Mouse (Mus musculus): Measurements from ENCODE around the gene Taz.

The Taz gene

DNA sequence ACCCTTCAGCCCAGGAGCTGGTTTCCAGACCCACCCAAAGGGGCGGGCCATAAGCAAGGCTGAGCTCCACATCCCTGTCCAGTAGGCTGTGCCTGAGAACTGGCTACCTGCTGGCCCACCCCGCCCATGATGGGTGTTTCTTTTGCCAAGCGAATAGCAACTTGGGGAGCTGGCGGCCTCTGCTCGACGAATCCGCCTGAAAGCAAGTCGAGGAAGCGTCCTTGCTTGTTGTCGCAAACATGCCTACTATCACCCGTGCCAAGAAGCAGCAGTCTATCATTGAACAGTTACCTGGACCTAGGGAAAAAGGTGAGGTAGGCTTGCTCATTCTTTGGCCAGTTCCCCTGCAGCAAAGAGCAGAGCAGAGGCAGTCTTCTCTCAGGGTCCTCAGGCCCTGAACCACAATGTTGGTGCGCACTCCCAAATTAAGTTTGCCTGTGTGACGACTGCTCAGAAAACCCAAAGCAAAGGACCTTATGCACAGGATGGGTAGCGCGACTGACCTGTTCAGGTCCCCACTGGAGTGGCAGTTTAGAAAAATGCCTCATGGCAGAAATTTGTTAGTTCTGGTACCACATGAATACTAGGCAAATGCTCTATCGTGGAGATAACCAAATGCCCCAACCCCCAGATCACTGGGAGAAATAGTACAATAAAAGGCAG lies at the start of gene Taz, which contains the start of gene Dnase1l1:
Gene Taz (plus strand): TSS at position 181 of the 663 bp plus-strand sequence.
Gene Dnase1l1 (minus strand): TSS at position 606 of the 663 bp plus-strand sequence.
- DNase-seq (ENCODE audit: low spot score in 2 of 2) = peak; percentile 87 to 88

DNA sequence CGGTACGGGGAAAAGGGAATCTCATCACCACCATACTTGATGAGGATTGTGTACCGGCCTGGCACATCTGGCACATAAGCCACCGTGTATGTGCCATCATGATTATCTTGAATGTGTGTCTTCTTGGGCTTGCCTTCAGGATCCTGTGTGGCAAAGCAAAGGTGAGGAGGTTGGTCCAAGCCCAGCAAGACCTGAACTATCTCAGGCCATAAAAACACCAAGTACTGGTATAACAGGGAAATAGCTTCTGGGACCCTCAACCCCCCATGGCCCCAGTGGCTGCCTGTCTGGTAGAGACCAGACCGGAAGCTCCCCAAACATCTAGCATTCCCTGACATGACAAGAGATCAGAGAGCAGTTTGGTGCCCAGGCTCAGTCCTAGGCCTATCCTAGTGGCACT lies 48.5 kb upstream of the Taz start:
- no peak for DNase-seq (ENCODE audit: low spot score in 2 of 2)

DNA sequence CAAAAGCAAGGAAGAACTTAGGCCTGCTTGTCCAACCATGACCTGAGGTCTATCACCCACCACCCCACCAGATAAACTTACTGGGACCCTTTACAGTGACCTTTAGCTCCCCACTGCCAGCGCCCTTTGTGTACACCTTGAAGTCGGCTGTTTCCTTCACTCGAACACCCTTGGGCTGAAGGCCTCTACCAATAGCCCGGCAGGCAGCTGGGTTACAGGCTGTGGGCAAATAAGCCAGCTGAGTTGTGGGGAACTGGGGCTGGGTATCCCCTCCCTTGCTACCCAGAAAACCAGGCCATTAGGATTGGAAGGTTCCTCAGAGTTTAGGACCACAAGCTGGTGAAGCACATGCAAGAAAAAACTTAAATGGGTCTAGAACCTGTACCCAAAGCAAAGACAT lies 41.4 kb upstream of the Taz start:
- no peak for DNase-seq (ENCODE audit: low spot score in 2 of 2)

DNA sequence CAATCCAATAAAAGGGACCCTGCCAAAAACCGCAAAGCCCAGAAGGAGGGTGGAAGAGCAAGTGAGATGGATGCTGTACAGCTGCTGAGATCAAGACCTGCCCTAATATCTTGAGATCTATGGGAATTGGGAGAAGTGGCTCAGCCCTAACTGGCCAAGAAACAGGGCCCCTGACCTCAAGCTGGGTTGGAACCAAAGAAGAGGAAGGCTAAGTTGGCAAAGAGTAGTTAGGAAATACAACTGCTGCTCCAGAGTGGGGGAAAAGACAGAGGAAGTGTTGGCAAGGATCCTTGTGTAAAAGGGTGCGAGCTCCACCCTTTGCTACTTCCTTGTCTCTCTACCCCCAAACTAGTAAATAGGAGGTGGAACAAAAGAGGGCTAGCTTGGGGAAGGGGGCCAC lies 38.3 kb upstream of the Taz start:
- DNase-seq (ENCODE audit: low spot score in 2 of 2) = peak; percentile 17 to 58

DNA sequence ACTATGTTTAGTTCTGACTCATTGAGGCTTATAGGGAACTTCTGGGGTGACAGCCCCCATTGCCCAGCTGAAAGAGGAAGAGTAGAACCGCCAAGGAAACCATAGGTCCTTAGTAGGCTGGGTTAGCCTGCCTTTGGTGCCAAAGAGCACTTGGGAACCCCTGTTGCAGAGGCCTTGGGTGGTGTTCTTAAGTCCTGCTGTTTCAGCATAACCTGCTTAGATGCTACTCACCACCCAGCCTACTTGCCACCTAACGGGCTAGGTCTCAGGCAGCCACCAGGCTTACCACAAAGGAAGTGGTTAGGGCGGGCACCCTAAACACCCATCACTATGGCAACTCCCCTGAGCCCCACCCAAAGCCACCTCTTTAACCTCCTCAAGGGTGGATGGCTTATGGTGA lies 37.9 kb upstream of the Taz start:
- DNase-seq (ENCODE audit: low spot score in 2 of 2) = peak; percentile 28 to 56

DNA sequence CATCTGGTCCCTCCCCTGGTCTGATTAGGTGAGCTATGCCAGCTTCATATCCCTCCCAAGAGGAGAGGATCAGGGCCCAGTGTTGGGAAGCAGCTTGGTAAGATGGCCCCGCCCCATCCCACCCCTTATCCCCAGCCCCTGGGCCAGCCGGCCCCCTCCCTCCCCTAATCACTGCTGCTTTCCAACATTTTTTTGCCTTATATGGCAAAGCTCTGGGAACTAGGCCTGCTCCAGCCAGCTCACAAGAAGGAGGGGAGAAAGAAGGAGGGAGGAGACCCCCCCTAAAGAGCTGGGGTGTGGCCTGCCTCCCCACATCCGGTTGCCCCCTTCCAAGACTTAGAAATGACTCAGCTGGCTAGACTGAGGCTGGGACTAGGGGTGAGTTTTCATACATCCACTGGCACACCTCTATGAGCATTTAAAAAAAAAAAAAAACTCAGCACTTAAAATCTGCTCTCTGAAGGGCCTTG lies 37.1 kb upstream of the Taz start:
- peak; percentile 77 to 80 for DNase-seq (ENCODE audit: low spot score in 2 of 2)

DNA sequence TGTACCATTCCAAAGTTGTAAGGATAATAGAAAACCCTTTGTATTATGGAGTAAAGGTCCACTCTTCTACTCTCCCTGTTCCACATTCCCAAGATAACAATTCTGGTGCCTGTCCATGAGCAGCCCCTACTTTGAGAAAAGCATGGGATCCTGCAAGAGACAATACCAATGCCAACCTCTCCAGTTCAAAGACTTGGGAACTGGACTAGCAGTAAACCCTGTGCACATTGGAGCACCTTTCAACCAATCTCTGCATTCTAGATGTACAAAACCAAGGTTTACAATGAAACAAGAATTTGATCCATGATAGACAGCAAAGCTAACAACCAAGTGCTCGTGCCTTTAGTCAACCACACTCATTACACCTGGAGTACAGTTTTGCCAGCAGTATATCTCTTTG lies 36.6 kb upstream of the Taz start:
- DNase-seq (ENCODE audit: low spot score in 2 of 2) = no peak

DNA sequence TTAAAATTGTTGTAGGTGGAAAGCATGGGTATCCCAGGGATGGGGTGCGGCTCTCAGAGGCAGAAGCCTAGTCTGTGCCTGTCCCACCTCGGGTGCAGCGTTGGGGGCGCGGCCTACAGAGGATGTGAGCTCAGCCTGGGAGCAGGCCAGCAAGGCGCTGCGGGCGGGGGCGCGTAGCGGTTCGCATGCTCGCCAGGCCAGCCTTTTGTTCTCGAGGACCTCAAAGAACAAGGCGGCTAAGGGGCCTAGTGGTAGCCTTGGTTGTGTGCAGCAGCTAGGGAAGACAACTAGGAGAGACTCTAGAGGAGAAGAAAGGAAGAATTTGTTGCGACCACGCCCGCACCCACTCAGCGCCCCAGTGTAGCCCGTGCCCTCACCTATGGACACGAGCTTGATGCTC lies 36.0 kb upstream of the Taz start:
- peak; percentile 84 to 85 for DNase-seq (ENCODE audit: low spot score in 2 of 2)

DNA sequence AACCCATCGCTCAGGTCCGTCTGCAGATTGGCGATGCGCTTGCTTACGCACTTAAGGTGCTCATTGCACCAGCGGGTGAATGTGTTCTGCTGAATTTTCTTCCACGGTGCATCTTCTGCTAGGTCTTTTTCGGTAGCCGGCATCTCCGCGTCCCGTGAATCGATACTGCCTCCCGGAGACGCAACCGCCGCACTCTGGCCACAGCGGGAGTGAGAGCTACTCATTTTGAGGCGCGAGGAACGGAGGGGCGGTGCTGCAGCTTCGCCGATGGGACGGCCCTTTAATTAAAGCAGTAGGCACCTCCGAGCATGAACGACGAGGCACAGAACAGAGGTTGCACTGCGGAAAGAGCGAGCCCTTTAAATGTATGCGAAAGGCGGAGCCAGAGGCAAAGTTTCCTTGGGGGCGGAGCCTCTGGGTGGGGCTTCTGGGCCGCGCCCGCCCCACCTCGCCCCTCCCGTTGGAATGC lies 35.5 kb upstream of the Taz start:
- peak; percentile 90 to 92 for DNase-seq (ENCODE audit: low spot score in 2 of 2)

DNA sequence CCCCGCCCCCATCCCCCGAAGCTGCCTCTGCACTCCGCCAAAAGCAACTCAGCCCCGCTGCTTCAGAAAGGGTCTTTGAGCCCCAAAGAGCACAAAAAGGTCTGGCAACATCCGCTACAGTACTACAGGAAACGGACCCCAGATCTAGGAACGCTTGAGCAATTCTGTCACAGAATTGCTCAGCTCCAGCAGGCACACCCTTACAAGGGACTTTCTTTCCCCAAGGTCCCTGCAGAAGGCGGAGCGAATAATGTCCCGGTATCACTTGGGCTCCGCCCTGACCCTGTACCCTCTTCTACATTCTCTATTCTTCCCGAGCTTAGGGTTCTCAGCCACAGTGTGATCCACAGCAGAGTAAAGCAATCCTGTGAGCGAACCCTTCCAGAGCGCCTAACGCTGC lies 35.0 kb upstream of the Taz start:
- peak in 1 of 2 experiments; percentile 58 for DNase-seq (ENCODE audit: low spot score in 2 of 2)

DNA sequence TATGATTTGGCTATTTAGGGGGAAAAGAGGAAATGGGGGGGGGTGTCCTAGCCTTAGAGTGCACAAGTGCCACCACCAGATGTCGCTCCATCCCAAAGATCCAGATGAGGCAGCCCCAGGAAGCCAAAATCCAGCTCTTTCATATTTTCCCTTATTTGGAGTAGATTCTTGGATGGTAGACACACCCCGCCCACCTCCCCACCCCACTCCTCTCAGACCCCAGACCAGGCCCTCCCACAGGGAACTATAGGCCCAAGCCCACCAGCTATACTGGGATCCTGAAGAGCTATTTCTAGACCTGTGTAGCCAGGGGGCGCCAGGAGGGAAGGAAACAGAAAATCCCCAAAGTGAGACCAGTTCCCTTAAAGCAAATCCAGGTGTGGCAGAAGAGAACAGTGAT lies 33.1 kb upstream of the Taz start:
- DNase-seq (ENCODE audit: low spot score in 2 of 2) = peak; percentile 52 to 63

DNA sequence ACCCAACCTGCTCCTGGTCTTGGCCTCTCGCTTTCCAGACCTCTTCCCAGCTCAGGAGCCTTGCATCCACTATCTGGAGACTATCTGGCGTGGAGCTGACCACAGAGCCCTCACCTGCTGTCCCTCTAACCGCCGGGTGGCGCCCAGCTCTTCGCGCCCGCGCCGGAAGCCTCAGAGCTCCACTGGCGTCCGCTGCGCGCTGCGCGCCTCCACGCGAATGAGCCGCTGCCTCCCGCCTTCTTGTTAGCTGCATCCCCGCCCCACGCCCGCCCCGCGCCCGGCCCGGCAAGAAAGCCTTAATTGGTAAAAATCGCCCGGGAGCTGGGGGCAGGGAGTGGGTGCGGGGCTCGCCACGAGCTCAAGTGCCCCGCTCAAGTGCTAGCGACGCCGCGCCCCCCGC lies 32.1 kb upstream of the Taz start, which contains the start of gene Flna:
Gene Flna (minus strand): TSS at position 206 of the 400 bp plus-strand sequence.
- peak; percentile 61 to 63 for DNase-seq (ENCODE audit: low spot score in 2 of 2)

DNA sequence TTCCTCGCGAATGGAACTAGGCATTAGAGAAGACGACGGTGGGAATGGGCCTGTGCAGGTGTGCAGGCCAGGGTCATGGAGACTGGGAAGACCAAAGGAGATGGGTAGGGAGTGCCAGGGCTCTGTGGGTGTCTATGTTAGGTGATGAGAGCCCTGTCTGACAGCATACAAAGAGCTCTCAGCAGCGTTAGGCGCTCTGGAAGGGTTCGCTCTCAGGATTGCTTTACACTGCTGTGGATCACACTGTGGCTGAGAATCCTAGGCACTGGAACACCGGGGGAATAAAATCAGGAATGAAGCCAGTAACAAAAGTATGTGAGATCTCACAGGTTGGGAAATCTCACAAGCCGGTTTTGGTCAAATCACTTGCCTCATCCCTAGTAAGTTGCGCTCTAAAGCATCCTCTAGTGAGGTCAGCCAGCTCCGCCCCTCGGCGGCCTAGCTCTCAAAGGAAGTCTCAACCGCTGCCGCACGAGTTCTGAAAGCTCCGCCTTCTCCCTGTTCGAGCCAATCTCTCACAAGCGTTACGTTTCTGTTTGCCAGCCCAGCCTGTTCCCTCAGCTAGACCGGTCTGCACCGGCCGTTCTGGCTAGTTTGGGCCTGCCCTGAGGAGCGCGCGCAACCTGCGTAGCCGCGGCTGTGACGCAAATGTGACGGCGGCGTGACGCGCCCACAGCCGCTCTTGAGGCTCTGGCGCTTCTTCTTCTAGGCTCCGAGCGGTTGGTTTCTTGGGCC lies 27.4 kb upstream of the Taz start, which contains the start of gene Emd:
Gene Emd (plus strand): TSS at position 535 of the 735 bp plus-strand sequence.
- peak; percentile 93 to 95 for DNase-seq (ENCODE audit: low spot score in 2 of 2)

DNA sequence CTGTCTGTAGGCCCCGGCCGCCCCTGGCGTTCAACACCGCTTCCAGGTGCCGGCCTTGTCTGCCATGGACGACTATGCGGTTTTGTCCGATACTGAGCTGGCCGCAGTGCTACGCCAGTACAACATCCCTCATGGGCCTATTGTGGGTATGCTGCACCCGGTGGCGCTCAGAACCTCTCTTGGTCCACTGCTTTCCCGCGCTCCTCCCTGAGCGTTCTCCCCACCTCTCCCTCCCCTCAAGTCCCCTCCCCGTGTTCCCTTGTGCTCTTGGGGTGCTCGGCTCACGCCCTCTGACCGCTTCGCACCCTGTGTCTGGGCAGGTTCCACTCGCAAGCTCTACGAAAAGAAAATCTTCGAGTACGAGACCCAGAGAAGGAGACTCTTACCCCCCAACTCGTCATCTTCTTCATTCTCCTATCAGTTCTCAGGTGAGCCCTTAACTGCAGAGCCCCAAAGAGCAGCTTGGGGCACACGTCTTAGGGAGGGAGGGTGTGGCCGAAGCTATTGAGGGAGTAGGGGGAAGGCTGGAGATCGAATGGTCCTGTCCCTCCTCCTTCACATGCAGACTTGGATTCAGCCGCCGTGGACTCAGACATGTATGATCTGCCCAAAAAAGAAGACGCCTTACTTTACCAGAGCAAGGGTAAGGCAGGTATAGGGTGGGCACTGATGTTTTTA lies 26.7 kb upstream of the Taz start:
- no peak for DNase-seq (ENCODE audit: low spot score in 2 of 2)

DNA sequence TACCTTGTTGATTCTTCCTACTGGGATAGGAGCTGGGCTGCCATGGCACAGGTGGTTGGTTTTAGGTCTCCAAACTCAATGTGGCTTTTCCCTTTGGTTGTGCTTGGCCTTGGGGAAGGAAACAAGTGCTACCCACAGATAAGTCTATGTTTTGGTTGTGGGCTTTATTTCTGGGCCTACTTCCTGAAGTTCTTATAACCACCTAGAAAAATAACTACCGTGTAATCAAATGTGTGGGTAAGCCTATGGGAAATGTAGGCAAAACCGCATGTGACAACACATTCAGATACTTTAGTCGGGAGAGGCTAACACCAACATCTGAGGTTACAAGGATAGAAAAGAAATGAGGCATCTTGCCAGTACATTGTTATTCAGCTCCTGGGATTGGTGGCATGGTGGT lies 24.0 kb upstream of the Taz start:
- no peak for DNase-seq (ENCODE audit: low spot score in 2 of 2)

DNA sequence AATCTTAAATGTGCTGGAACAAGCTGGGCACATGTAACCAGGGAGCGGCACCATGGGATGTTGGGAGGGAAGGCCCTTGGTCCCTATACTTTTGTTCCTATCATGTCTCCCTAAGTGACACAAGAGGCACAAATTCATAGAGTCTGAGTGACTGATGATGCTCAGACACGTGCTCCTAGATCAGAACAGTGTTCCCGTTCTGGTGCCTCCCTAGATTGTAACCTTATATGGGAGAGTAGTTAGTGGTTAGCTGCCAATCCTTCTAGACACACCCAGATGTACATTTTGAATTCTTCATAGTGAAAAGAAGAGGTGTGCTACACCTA lies 12.0 kb upstream of the Taz start:
- DNase-seq (ENCODE audit: low spot score in 2 of 2) = no peak

DNA sequence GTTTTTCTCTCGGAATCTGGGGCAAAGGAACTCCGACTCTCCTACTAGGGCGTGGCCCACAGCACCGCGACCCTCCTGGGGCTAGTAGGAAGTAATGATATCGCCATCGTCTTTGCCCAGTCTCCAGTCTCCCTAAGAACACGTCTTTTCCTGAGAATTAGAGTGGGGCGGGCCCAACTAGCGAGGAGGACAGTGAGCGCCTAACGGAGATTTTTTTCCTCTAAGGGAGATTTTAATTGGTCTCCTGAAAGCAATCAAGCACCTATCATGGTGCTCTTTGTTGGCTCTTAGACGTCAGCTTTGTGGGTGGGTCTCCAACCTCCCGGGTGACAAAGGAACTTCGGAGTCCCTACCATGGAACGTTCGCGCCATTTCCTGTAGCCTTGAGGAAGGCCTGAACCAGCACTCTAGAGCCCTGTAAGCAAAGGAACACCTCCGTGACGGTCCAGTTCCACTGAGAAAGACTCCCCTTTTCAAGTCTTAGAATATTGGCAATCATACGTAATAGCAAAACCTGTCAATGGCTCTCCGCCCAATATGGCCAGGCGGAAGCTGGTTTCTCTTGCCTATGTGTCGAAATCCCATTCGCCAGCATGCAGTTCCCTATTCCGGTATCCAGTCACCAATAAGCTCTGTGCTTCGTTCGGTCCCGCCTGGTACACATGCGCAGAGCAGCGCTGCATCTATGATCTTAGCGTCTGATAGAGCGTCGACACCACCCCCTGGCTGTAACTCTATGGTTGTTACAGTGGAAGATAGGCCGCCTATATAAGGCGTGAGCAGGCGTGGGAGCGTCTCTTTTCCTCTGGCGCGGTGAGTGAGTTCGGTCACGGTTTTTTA lies 11.4 kb upstream of the Taz start, which contains the start of gene Rpl10:
Gene Rpl10 (plus strand): TSS at position 751 of the 840 bp plus-strand sequence.
- DNase-seq (ENCODE audit: low spot score in 2 of 2) = peak; percentile 93 to 95

DNA sequence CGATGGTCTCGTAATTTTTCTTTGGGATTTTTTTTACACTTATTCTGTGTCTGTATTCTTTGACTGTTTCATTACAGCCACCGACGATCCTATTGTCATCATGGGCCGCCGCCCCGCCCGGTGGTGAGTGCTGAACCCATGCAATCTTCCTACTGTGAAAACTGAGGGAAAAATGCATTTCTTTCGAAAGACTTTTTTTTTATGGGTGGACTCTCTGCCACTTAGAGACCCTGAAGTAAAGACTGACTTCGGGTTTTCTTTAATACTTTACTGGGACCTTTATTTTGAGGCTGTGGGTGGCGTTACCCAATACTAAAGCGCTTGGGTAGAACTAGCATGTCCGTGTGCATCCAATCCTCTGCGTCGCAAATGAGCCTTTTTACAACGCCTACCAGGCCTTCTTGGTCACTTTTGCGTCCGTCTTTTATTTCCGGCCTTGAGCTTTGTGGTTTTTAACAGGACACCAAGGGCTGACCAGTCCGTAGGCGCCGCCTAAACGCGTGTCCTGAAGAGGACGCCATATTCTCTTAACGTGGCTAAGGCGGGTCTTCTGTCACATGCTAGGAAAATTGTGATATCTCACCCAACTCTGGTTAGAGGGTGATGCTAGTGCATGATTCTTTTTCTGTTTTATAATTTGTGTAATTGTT lies 10.7 kb upstream of the Taz start:
- DNase-seq (ENCODE audit: low spot score in 2 of 2) = peak; percentile 21 to 23

DNA sequence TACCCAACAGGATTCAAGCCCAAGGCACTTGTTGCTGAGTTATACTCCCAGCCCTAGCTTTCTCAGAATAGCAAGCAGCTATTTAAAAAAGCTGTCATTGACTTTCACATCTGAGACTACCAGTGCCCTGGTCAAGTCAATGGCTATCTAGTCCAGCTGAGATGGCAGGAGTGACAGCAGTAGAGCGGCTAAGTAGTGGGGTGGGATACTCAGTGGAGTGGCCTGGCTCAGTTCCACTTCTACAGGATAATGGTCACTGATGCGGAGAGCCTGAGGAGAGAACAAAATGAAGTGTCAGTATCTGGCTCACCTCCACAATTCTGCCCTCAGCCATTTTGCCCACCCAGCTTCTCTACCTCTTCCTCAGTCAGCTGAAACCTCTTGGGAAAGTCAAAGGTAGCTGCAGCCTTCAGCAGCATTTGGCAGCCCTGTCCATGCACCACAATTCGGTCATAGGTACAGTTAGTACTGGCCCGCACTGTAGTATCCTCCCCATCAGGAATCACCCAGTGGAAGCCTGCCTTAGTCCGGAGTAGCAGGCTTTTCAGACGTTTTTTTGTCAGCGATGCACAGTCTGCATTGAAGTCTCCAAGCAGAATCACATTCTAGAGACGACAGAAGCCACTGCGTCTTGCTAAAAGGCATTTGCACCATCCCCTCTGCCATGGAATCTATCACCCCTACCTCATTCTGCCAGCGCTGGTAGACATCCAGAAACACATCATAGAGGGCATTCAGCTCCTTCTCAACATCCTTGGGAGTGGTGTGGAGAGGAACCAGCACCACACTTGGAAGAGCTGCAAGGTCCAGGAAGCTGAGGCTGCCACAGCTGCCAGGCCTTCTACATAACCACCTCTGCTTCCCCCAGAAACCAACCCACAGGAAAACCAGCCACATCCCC lies 8.0 kb upstream of the Taz start:
- DNase-seq (ENCODE audit: low spot score in 2 of 2) = no peak

DNA sequence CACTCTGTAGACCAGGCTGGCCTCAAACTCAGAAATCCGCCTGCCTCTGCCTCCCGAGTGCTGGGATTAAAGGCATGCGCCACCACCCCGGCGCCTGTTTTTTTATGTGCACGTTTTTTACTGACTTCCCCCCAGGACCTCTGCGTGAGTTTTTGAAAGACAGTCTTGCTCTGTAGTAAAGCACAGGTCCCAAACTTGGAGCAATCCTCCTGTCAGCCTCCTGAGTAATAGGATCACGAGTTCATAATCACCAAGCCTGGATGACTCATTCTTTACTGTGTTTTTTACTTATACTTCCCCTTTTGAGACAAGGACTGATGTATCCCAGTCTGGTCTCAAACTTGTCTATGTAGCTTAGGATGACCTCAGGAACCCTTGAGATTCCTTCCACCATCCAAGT lies 3.8 kb upstream of the Taz start:
- DNase-seq (ENCODE audit: low spot score in 2 of 2) = no peak
